Mouse (Mus musculus) heart, adult 2 months (tissue): Measurements from ENCODE around the gene Filip1l. TPM values are rescaled to one million over a fixed set of nuclear protein-coding genes. Genes with fewer than 3 reads are reported as not detected.

Experiments
- DNase-seq, 2 experiments: peaks; one replicate each; pipeline ENCODE4 v3.0.0; 2021
- H3K27ac ChIP-seq: fragments of 200-600 bp; 2 replicates; pipeline ENCODE4 v1.8.1; 2022
- H3K27me3 ChIP-seq: fragments of 200-500 bp; 2 replicates; pipeline ENCODE4 v1.6.1; 2012; ENCODE audit warnings: mild to moderate bottlenecking, low read length, inconsistent platforms, mixed read lengths; ENCODE audit not compliant: control insufficient read depth, insufficient read depth
- H3K36me3 ChIP-seq: fragments of 200-500 bp; 2 replicates; pipeline ENCODE4 v1.6.1; 2012; ENCODE audit warnings: low read length, inconsistent platforms; ENCODE audit not compliant: control insufficient read depth, insufficient read depth
- H3K4me1 ChIP-seq: fragments of 200-500 bp; 2 replicates; pipeline ENCODE4 v1.6.1; 2011; ENCODE audit warnings: low read length; ENCODE audit not compliant: control insufficient read depth, insufficient read depth
- H3K4me3 ChIP-seq: fragments of 200-600 bp; 2 replicates; pipeline ENCODE4 v1.8.1; 2022
- H3K79me2 ChIP-seq: fragments of 200-500 bp; replicated peaks from 2 replicates; pipeline ENCODE4 v1.6.1; 2012; ENCODE audit warnings: mild to moderate bottlenecking, inconsistent platforms, low read length, moderate library complexity, mixed read lengths; ENCODE audit not compliant: control insufficient read depth, insufficient read depth
- H3K9ac ChIP-seq: fragments of 200-500 bp; 2 replicates; pipeline ENCODE4 v1.6.1; 2012; ENCODE audit warnings: low read depth, mild to moderate bottlenecking, control low read depth, inconsistent platforms, low read length, mixed read lengths
- CTCF ChIP-seq: fragments of 200-600 bp; IDR thresholded peaks from 2 replicates; pipeline ENCODE4 v1.8.1; 2022; ENCODE audit warnings: antibody characterized with exemption, mild to moderate bottlenecking, moderate library complexity
- EP300 ChIP-seq: fragments of 200-500 bp; IDR thresholded peaks from 2 replicates; pipeline ENCODE4 v1.6.1; 2011; ENCODE audit warnings: low read depth, low read length, control low read depth; ENCODE audit not compliant: insufficient read depth
- POLR2A ChIP-seq: fragments of 200-500 bp; IDR thresholded peaks from 2 replicates; pipeline ENCODE4 v1.6.1; 2011; ENCODE audit warnings: mild to moderate bottlenecking, low read depth, low read length, control low read depth; ENCODE audit not compliant: insufficient read depth
- WGBS: fragments of 180-500 bp; shearing (Covaris S2); methylation state at CpG from one replicate; pipeline ENCODE4 v1.1.7; 2018; 5-methylcytosine and 5-hydroxymethylcytosine counted together
- intact Hi-C: fragments of 180-260 bp; cut with DNase I; formaldehyde crosslinking; loops from one replicate; pipeline ENCODE4 v1.15.1; 2025
- polyA plus RNA-seq: library from polyadenylated mRNA; depleted of rRNA; stranded (reverse); fragments of >200 nt; gene quantifications from 2 replicates; pipeline ENCODE4 v1.2.3, GENCODE M21; 2012
- total RNA-seq, 2 experiments: library from RNA; stranded (reverse); gene quantifications; 2 replicates each; pipeline ENCODE4 v1.2.3; 2021

Gene Filip1l
- total and polyA plus RNA-seq, 3 experiments, result 9.2 to 36.3 (median 35.0) TPM

DNA sequence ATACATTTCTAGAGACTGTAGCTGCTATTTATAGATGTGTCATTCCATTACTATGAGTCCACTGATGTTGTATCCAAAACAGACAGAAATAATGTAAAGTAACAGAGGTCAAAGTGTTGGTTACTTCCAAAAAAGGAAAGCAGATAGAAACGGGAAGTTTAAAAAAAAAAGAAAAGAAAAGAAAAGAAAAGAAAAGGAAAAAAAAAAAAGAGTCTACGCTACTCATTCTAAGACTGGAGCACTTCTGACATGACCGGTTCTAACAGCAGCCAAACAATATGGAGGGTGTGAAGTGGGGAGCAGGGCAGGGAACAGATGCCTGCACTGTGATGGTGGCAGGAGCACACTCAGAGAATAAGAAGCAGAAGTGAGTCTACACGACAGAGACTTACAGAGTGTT, 175.6 kb downstream of the Filip1l start:
- no peak overlapping the region for H3K4me3 ChIP-seq
- H3K27me3 ChIP-seq, result no peaks in the 10 kb centered on the region
- 60% methylated on average over 4 of the region's 4 CpGs for WGBS
- DNase-seq, result no peak
- no peaks in the 10 kb centered on the region for H3K79me2 ChIP-seq
- H3K36me3 ChIP-seq, result peaks cover 13% of the 10 kb centered on the region
- H3K4me1 ChIP-seq, result peaks cover 11% of the 10 kb centered on the region
- TF ChIP-seq POLR2A (no peak), CTCF (no peak), EP300 (no peak)
- H3K9ac ChIP-seq, result no peak overlapping the region
- no peak overlapping the region for H3K27ac ChIP-seq
- intact Hi-C loops, result loop anchor here (5.0 kb wide), 1 partner anchor 36 kb away; no protein-coding TSS in a partner anchor

DNA sequence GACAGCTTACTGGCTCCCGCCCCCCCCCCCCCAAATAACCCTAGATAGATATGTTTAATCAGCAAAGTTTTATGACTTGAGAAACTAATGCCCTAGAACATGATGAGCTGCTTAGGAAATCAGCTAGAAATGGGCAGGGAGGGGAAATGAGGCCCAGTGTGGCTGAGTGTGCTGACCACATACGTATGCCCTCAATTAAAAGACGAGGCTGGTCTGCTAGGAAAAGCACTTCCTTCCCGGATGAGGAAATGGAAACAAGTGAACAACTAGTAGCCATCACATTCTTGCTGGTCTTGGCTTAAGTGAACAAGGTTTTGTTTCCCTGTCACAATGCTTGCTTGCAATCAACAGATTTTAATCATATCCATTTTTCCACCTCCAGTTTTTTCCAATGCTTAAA, 177.7 kb downstream of the Filip1l start:
- no peak for DNase-seq
- no peak overlapping the region for H3K4me3 ChIP-seq
- TF ChIP-seq EP300, result no peak
- WGBS, result 53% methylated on average over 4 of the region's 4 CpGs
- H3K27ac ChIP-seq, result peak overlapping the region; percentile 70; the same call in 1 of the 2 replicates
- peaks cover 13% of the 10 kb centered on the region for H3K36me3 ChIP-seq
- H3K9ac ChIP-seq, result no peak overlapping the region
- peaks cover 11% of the 10 kb centered on the region for H3K4me1 ChIP-seq
- H3K27me3 ChIP-seq, result no peaks in the 10 kb centered on the region
- H3K79me2 ChIP-seq, result no peaks in the 10 kb centered on the region
- intact Hi-C loops, result loop anchor here (5.0 kb wide), 1 partner anchor 47 kb away; no protein-coding TSS in a partner anchor

GRCm38 (mm10) chr16:57532081-57532493, 179.2 kb downstream of the Filip1l start:
- no peak for DNase-seq

GRCm38 (mm10) chr16:57534365-57534764, 181.5 kb downstream of the Filip1l start:
- peaks cover 8% of the 10 kb centered on the region for H3K36me3 ChIP-seq
- H3K4me3 ChIP-seq, result no peak overlapping the region
- peaks cover 12% of the 10 kb centered on the region for H3K4me1 ChIP-seq
- WGBS, result 79% methylated on average over 1 of the region's 1 CpGs
- H3K27me3 ChIP-seq, result no peaks in the 10 kb centered on the region
- no peak overlapping the region for H3K9ac ChIP-seq
- TF ChIP-seq EP300 (no peak), CTCF (no peak)
- no peak overlapping the region for H3K27ac ChIP-seq
- H3K79me2 ChIP-seq, result no peaks in the 10 kb centered on the region
- intact Hi-C loops, result loop anchor here (5.0 kb wide), 1 partner anchor 43 kb away; no protein-coding TSS in a partner anchor
- no peak for DNase-seq

More at GRCm38 (mm10) chr16:57532081-57532493, 179.2 kb downstream of the Filip1l start:
- no peaks in the 10 kb centered on the region for H3K79me2 ChIP-seq
- no peak overlapping the region for H3K4me3 ChIP-seq
- intact Hi-C loops, result loop anchor here (2.0 to 5.0 kb wide), 2 partner anchors 17 to 45 kb away; no protein-coding TSS in a partner anchor
- H3K4me1 ChIP-seq, result peaks cover 12% of the 10 kb centered on the region
- no peak overlapping the region for H3K9ac ChIP-seq
- H3K36me3 ChIP-seq, result peaks cover 8% of the 10 kb centered on the region
- TF ChIP-seq POLR2A (no peak), CTCF (no peak), EP300 (no peak)
- peak overlapping the region; percentile 70 for H3K27ac ChIP-seq
- 43% methylated on average over 6 of the region's 6 CpGs for WGBS
- H3K27me3 ChIP-seq, result no peaks in the 10 kb centered on the region

DNA sequence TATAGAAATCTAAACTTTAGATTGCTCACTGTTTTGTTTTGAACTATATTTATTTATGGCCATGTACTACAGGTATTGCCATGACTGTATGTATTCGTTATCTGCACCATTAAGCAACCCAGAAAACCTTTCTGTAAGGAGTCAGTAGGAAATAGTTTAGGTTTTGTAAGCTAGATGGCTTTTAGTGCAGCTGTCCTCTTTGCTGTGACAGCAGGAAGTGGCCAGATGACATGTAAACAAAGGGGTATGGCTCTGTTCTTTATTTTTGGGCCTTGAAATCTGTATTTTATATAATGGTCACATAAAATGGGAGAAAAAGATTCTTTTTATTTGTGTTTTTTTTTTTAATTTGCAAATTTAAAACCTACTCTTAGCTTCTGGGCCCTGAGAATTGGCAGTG, 181.9 kb downstream of the Filip1l start:
- 74% methylated on average over 1 of the region's 1 CpGs for WGBS
- H3K9ac ChIP-seq, result no peak overlapping the region
- DNase-seq, result no peak
- H3K4me3 ChIP-seq, result no peak overlapping the region
- no peaks in the 10 kb centered on the region for H3K27me3 ChIP-seq
- H3K79me2 ChIP-seq, result no peaks in the 10 kb centered on the region
- peaks cover 12% of the 10 kb centered on the region for H3K4me1 ChIP-seq
- TF ChIP-seq EP300 (no peak), CTCF (no peak), POLR2A (no peak)
- peaks cover 8% of the 10 kb centered on the region for H3K36me3 ChIP-seq
- H3K27ac ChIP-seq, result no peak overlapping the region
- intact Hi-C loops, result loop anchor here (5.0 kb wide), 1 partner anchor 42 kb away; no protein-coding TSS in a partner anchor

GRCm38 (mm10) chr16:57536511-57536910, 183.6 kb downstream of the Filip1l start:
- no peak for DNase-seq
- Histone ChIP-seq H3K36me3 (peaks cover under 1% of the 10 kb centered on the region), H3K4me3 (no peak overlapping the region), H3K4me1 (peaks cover 7% of the 10 kb centered on the region), H3K27ac (no peak overlapping the region; the same call in 1 of the 2 replicates), H3K27me3 (no peaks in the 10 kb centered on the region), H3K79me2 (no peaks in the 10 kb centered on the region), H3K9ac (no peak overlapping the region)
- intact Hi-C loops, result no loop called here
- no peak for TF ChIP-seq EP300
- WGBS, result 75% methylated on average over 7 of the region's 7 CpGs
